Mouse (Mus musculus) limb, embryonic 15.5 days (tissue): Measurements from ENCODE around the gene Slc6a17. TPM values are rescaled to one million over a fixed set of nuclear protein-coding genes. Genes with fewer than 3 reads are reported as not detected.

Experiments
- ATAC-seq: fragments of 200-750 bp; cut with Nextera tagmentation; 2 replicates; pipeline ENCODE4 v1.8.0; 2017; ENCODE audit warnings: low read depth, moderate TSS enrichment; ENCODE audit not compliant: insufficient number of reproducible peaks, low FRiP score, low TSS enrichment
- H3K27ac ChIP-seq: fragments of 300-500 bp; sonication (generic); 2 replicates; pipeline ENCODE4 v1.5.1; 2015; ENCODE audit warnings: moderate library complexity, mild to moderate bottlenecking, inconsistent platforms
- H3K27me3 ChIP-seq: fragments of 300-500 bp; sonication (generic); 2 replicates; pipeline ENCODE4 v1.6.1; 2015; ENCODE audit warnings: inconsistent platforms
- H3K36me3 ChIP-seq: fragments of 300-500 bp; sonication (generic); 2 replicates; pipeline ENCODE4 v1.6.1; 2015; ENCODE audit warnings: inconsistent platforms
- H3K4me1 ChIP-seq: fragments of 300-500 bp; sonication (generic); 2 replicates; pipeline ENCODE4 v1.6.1; 2015; ENCODE audit warnings: inconsistent platforms
- H3K4me2 ChIP-seq: fragments of 300-500 bp; sonication (generic); 2 replicates; pipeline ENCODE4 v1.6.1; 2015; ENCODE audit warnings: mild to moderate bottlenecking, inconsistent platforms
- H3K4me3 ChIP-seq: fragments of 300-500 bp; sonication (generic); 2 replicates; pipeline ENCODE4 v1.5.1; 2015; ENCODE audit warnings: mild to moderate bottlenecking, inconsistent platforms
- H3K9ac ChIP-seq: fragments of 300-500 bp; sonication (generic); 2 replicates; pipeline ENCODE4 v1.6.1; 2015; ENCODE audit warnings: inconsistent platforms
- H3K9me3 ChIP-seq: fragments of 300-500 bp; sonication (generic); 2 replicates; pipeline ENCODE4 v1.6.1; 2016; ENCODE audit warnings: inconsistent platforms
- WGBS: fragments of 180-500 bp; shearing (Covaris S2); methylation state at CpG from one replicate; pipeline ENCODE4 v1.1.7; 2015; 5-methylcytosine and 5-hydroxymethylcytosine counted together
- polyA plus RNA-seq: library from polyadenylated mRNA; unstranded; fragments of >200 nt; fragmentation: Nextera tagmentation; extraction: Ambion mirVana; gene quantifications from 2 replicates; pipeline ENCODE4 v1.2.1, GENCODE M21; 2015

The Slc6a17 gene
- polyA plus RNA-seq, 1 experiment from 2014 or later, result 6.5 TPM

DNA sequence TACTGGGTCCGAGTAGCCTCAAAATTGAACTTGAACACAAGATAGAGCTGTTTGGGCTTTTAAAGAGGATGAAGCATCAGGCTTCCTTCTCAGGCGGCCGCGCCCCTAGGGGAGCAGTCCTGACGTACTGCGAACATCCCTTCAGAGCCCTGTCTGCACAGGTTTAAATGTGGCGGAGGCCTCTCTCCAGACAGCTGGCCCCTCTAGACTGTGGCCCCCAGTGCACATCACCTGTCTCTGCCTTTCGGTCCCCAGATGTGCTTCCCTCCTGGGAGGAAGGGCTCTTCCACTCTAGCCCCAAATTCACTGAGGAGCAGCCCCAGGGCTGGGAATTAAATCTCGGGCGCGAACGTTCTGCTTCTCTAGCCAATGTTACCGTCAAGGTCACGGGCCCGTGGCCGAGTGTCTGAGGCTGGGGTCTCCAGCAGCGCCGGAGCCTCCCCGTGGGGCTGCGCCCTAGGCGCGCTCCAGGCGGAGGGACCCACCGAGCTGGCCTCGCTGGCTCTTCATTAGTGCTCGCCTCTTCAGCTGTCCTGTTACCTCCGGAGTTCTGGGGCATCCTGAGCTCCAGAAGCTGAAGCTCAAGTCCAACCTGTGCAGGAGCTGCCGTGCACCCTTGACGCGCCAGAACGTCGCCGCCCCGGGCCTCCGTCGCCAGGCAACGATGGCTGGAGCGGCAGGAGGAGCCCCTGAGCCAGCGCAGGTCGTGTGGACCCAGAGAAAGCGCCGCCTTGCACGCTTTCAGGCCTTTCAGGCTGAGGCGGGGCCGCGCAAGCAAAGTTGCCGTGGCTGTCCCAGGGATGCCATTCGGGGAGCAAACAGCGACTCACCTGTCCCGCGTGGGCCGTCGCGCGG lies 815 bp downstream of the Slc6a17 start:
- peak overlapping the region; percentile 67 for H3K27ac ChIP-seq
- WGBS, result 5% methylated on average over 55 of the region's 55 CpGs

DNA sequence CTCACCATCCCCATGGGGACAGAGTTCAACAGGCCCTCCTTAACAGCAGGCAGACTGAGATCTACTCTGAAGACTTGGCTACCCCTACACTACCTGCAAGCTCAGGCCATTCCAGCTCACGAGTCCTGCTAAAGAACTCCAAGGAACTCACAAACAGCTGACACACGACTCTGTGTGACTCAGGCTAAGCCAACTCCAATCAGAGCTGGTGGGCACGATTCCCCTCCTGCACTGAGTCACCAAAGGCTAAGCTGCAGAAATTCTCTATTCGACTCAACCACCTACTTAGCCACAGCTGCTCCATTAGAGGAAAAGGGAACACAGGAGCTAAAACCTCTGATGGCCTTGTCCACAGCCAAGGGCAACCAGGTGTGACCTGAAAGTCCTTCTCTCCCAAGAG lies 1.8 kb downstream of the Slc6a17 start:
- Histone ChIP-seq H3K36me3 (no peaks in the 10 kb centered on the region), H3K4me3 (no peak overlapping the region), H3K27ac (no peak overlapping the region), H3K27me3 (peaks cover 33% of the 10 kb centered on the region), H3K4me1 (peaks cover 15% of the 10 kb centered on the region), H3K4me2 (no peak overlapping the region), H3K9ac (no peak overlapping the region), H3K9me3 (no peaks in the 10 kb centered on the region)
- 71% methylated on average over 4 of the region's 4 CpGs for WGBS
- no peak for ATAC-seq

More for the DNA sequence above, 815 bp downstream of the Slc6a17 start:
- peak; percentile 71 for ATAC-seq
- Histone ChIP-seq H3K9ac (peak overlapping the region; percentile 38), H3K27me3 (peaks cover 33% of the 10 kb centered on the region), H3K4me1 (peaks cover 15% of the 10 kb centered on the region), H3K4me3 (peak overlapping the region; percentile 60), H3K36me3 (no peaks in the 10 kb centered on the region), H3K4me2 (peak overlapping the region; percentile 97), H3K9me3 (no peaks in the 10 kb centered on the region)

DNA sequence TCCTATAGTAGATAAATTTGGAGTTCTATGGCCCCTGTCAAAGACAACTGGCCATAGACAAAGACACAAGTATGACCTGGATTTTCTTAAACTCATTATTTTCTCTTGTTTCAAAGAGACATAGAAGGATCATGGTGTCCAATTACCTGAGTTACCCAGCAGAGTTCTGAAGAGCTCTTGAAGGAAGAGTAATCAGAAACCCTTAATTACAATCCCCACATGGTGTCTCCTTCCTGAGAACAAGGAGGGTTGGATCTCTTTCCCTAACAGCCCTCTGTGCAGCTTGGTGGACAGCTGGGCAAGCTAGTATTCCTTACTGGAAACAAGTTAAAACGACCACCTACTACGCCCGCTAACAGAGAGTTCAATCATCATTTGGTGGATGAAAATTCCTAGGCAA lies 6.4 kb downstream of the Slc6a17 start:
- WGBS, result 59% methylated on average over 3 of the region's 3 CpGs
- H3K27ac ChIP-seq, result no peak overlapping the region
- H3K4me1 ChIP-seq, result peaks cover 11% of the 10 kb centered on the region; the same call in 1 of the 2 replicates
- no peaks in the 10 kb centered on the region for H3K36me3 ChIP-seq
- ATAC-seq, result no peak
- no peak overlapping the region for H3K4me3 ChIP-seq
- H3K4me2 ChIP-seq, result no peak overlapping the region
- no peaks in the 10 kb centered on the region for H3K9me3 ChIP-seq
- no peak overlapping the region for H3K9ac ChIP-seq
- peaks cover 12% of the 10 kb centered on the region for H3K27me3 ChIP-seq

DNA sequence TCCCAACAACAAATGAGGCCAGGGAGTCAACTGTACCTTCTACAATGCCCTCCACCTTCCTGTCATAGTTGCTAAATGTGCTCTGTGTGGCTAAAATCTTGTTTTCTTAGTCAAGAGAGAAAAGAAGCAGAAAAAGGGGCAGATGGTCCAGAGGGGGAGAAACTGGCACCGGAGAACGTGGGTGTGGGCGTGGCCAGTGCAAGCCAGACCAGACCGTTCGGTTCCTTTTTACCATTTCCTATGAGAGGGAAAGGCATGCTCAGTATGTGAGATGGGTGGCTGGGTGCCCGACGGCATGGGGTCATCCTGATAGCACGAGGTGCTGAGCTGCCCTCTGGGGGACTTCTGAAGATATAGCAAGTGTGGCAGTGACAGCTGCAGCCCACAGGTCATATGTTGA lies 9.1 kb downstream of the Slc6a17 start:
- H3K36me3 ChIP-seq, result no peaks in the 10 kb centered on the region
- no peak for ATAC-seq
- no peaks in the 10 kb centered on the region for H3K27me3 ChIP-seq
- H3K9ac ChIP-seq, result no peak overlapping the region
- WGBS, result 42% methylated on average over 8 of the region's 8 CpGs
- no peak overlapping the region for H3K4me2 ChIP-seq
- no peak overlapping the region for H3K4me3 ChIP-seq
- no peak overlapping the region for H3K27ac ChIP-seq
- H3K9me3 ChIP-seq, result no peaks in the 10 kb centered on the region
- H3K4me1 ChIP-seq, result peaks cover 27% of the 10 kb centered on the region

DNA sequence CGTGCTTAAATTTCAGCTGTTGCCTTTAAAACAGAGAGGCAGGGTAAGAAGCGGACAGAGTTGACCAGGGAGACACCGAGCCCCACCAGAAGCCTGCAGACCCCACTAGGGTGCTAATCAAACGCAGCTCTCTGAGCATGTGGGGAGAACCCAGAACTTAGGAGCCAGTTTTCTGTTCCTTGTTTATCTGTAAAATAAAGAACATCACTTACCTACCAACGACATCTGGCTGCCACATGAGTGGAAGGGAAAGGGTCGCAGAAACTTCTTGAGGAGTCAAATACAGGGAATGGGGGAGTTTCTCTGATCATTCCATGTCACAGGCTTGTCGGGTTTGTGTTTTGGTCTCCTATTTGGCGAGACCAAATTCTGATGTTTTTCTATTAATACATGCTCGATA lies 9.9 kb downstream of the Slc6a17 start:
- Histone ChIP-seq H3K9ac (no peak overlapping the region), H3K4me2 (no peak overlapping the region), H3K36me3 (no peaks in the 10 kb centered on the region), H3K4me3 (no peak overlapping the region), H3K4me1 (peaks cover 27% of the 10 kb centered on the region), H3K27ac (peak overlapping the region; percentile 24; the same call in 1 of the 2 replicates), H3K9me3 (no peaks in the 10 kb centered on the region), H3K27me3 (no peaks in the 10 kb centered on the region)
- WGBS, result 46% methylated on average over 9 of the region's 9 CpGs
- no peak for ATAC-seq

DNA sequence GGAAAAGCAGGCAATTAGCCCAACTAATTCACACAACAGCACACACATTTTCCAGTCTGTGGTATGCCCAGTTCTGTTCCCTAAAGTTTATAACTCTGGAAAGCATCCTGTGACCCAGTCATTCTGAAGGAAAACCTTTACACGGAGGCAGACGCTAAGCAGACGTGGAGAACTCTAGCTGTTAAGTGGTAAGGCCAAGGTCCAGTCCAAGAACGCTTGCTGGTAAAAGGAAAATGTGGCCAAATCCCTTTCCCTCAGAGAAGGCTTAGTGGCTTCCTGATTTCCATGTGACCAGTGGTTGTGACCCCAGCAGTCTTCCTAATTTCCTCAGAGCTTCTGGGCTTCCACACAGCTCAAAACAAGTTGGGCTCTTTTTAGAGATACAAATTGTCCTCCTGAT lies 11.3 kb downstream of the Slc6a17 start:
- H3K36me3 ChIP-seq, result no peaks in the 10 kb centered on the region
- H3K4me2 ChIP-seq, result no peak overlapping the region
- no peaks in the 10 kb centered on the region for H3K27me3 ChIP-seq
- H3K4me3 ChIP-seq, result no peak overlapping the region
- 29% methylated on average over 4 of the region's 4 CpGs for WGBS
- peaks cover 29% of the 10 kb centered on the region for H3K4me1 ChIP-seq
- H3K9ac ChIP-seq, result no peak overlapping the region
- no peaks in the 10 kb centered on the region for H3K9me3 ChIP-seq
- no peak for ATAC-seq
- H3K27ac ChIP-seq, result no peak overlapping the region

DNA sequence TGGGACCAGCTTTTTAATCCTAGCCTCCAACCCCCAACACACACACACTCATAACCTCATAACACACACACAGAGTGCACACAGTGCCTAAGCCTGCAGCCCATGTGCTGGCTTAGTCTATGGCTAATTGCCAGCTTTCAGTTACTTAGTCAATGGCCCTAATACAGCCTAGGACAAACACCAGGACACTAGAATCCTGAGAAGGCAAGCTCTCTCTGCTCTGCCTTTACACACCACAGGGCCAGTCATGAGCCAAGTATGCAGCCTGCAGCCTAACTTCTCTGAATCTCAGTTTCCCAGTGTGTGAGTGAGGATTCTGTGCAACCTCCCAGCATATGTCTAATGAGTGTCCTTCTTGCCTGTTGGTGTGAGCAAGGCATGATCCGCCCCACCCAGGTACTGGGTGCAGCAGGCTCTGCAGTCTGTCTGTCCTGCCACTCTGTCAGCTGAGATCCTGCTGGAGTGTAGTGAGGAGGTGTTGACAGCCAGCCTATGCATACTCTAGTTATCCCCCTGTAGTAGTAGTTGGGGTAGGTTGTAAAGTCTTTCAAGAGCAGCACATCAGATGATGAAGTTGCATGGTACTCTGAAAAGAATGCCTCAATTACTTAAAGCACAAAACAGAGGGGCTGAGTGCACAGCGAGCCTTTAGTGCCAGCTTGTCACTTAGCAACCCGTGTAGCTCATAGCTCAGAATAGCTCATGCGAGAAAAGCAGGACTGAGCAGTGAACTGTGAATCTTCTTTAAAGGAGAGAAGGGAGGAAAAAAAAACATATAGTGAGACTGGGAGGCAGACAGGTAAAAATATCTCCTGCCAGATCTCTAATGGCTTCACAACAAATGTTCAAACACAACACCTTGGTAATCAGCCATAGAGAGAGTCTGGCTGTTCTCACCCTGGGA lies 12.1 kb downstream of the Slc6a17 start:
- H3K27me3 ChIP-seq, result no peaks in the 10 kb centered on the region
- H3K9me3 ChIP-seq, result no peaks in the 10 kb centered on the region
- H3K27ac ChIP-seq, result no peak overlapping the region
- H3K4me3 ChIP-seq, result no peak overlapping the region
- no peak overlapping the region for H3K4me2 ChIP-seq
- no peak overlapping the region for H3K9ac ChIP-seq
- ATAC-seq, result no peak
- 55% methylated on average over 4 of the region's 4 CpGs for WGBS
- H3K36me3 ChIP-seq, result no peaks in the 10 kb centered on the region
- H3K4me1 ChIP-seq, result peaks cover 30% of the 10 kb centered on the region

DNA sequence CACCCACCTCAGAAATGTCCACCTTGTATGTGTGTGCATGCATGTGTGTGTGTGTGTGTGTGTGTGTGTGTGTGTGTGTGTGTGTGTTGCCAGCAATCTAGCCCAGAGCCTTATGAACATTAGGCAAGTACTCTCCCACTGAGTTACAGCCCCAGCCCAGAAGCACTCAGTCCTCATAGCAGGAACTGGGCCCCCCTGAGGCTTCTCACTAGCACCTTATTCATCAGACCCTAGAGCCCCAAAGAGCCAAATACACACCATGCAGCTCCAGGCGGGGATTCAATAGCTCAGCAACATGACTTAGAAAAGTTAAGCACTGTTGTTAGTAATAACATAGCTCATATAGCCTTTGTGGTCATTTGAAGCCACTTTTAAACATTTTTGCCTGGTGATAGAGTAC lies 13.3 kb downstream of the Slc6a17 start:
- 60% methylated on average over 1 of the region's 1 CpGs for WGBS
- no peak overlapping the region for H3K4me2 ChIP-seq
- peaks cover 11% of the 10 kb centered on the region for H3K36me3 ChIP-seq
- no peak overlapping the region for H3K27ac ChIP-seq
- no peaks in the 10 kb centered on the region for H3K27me3 ChIP-seq
- peaks cover 30% of the 10 kb centered on the region for H3K4me1 ChIP-seq
- H3K9me3 ChIP-seq, result no peaks in the 10 kb centered on the region
- H3K4me3 ChIP-seq, result no peak overlapping the region
- ATAC-seq, result no peak
- no peak overlapping the region for H3K9ac ChIP-seq

DNA sequence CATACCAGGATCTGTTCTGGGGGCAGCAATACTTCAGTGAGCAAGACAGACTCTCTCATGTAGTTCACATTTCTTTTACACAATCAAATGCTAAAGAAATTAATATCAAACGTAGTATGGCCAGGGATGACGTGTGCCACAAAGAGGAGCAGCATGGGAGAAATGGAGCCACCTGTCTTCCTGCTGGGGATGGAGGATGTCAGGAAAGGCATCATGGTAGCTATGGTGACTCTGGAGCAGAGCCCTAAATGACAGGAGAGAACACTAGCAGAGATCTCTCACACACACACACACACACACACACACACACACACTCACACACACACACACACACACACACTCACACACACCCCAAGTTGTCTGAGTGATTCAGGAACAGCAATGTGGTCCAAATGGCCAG lies 14.1 kb downstream of the Slc6a17 start:
- H3K4me2 ChIP-seq, result no peak overlapping the region
- peaks cover 28% of the 10 kb centered on the region for H3K4me1 ChIP-seq
- 75% methylated on average over 2 of the region's 2 CpGs for WGBS
- H3K9me3 ChIP-seq, result no peaks in the 10 kb centered on the region
- peaks cover 20% of the 10 kb centered on the region for H3K36me3 ChIP-seq
- H3K27me3 ChIP-seq, result no peaks in the 10 kb centered on the region
- H3K27ac ChIP-seq, result no peak overlapping the region
- H3K4me3 ChIP-seq, result no peak overlapping the region
- no peak overlapping the region for H3K9ac ChIP-seq
- no peak for ATAC-seq

DNA sequence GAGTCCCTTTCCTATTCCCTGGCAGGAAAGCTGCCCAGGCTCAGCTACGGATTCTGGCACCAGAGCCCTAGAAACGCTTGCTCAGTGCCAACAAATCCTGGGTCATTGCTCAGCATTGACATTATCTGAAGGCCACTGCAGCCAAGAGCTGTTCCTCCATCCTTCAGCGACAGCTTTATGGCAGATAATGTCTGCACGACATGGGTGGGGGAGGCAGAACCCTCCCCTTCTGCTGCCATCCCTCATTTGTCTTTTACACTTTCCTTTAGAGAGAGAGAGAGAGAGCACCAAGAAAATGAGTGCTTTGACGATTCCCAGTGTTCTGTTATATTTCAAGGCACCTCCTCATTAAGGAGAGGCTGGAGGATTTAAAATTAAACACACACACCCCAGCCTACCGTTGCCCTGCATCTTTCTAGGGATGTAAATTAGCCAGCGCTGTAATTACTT lies 16.1 kb downstream of the Slc6a17 start:
- no peak overlapping the region for H3K9ac ChIP-seq
- peaks cover 20% of the 10 kb centered on the region for H3K36me3 ChIP-seq
- no peak for ATAC-seq
- H3K27me3 ChIP-seq, result no peaks in the 10 kb centered on the region
- H3K4me2 ChIP-seq, result no peak overlapping the region
- no peaks in the 10 kb centered on the region for H3K9me3 ChIP-seq
- WGBS, result 20% methylated on average over 7 of the region's 7 CpGs
- H3K4me3 ChIP-seq, result no peak overlapping the region
- H3K4me1 ChIP-seq, result peaks cover 19% of the 10 kb centered on the region
- H3K27ac ChIP-seq, result no peak overlapping the region

DNA sequence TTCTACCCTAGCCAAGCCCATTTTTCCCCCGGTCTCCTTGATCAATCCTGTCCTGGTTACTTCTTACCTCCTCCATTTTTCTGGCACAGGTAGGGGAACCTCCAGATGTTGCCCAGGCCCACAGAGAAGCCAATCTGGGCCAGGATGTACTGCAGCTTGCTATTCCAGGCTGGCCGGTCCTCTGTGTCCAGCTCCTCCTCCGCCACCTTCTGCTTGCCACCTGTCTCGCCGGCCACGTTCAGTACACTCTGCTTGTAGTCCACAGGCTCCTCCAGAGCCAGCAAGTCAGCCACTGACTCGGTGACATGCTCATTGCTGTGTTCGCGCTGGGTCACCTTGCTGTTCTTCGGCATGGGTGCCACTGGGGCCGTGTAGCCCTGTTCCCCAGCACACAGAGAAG lies 17.5 kb downstream of the Slc6a17 start:
- WGBS, result 92% methylated on average over 11 of the region's 11 CpGs
- Histone ChIP-seq H3K9ac (no peak overlapping the region), H3K4me1 (peaks cover 9% of the 10 kb centered on the region; the same call in 1 of the 2 replicates)

More for the DNA sequence above, 17.5 kb downstream of the Slc6a17 start:
- H3K4me3 ChIP-seq, result no peak overlapping the region
- no peak overlapping the region for H3K4me2 ChIP-seq
- H3K9me3 ChIP-seq, result no peaks in the 10 kb centered on the region
- no peaks in the 10 kb centered on the region for H3K27me3 ChIP-seq
- no peak for ATAC-seq
- H3K36me3 ChIP-seq, result peaks cover 27% of the 10 kb centered on the region
- H3K27ac ChIP-seq, result no peak overlapping the region
